Mouse (Mus musculus) embryonic facial prominence, embryonic 13.5 days (tissue): ENCODE measurements around the gene Gtf3a. TPM values are rescaled to one million over a fixed set of nuclear protein-coding genes. Genes with fewer than 3 reads are reported as not detected.

Experiments used
- ATAC-seq: fragments of 200-750 bp; cut with Nextera tagmentation; 2 replicates; pipeline ENCODE4 v1.8.0; 2017; ENCODE audit warnings: low read depth; ENCODE audit not compliant: insufficient number of reproducible peaks, insufficient read depth, low FRiP score, low TSS enrichment
- H3K27ac ChIP-seq: fragments of 300-500 bp; sonication (generic); 2 replicates; pipeline ENCODE4 v1.5.1; 2015; ENCODE audit warnings: moderate library complexity, mild to moderate bottlenecking, inconsistent platforms
- H3K27me3 ChIP-seq: fragments of 300-500 bp; sonication (generic); 2 replicates; pipeline ENCODE4 v1.6.1; 2015; ENCODE audit warnings: mild to moderate bottlenecking, inconsistent platforms
- H3K36me3 ChIP-seq: fragments of 300-500 bp; sonication (generic); 2 replicates; pipeline ENCODE4 v1.6.1; 2015; ENCODE audit warnings: mild to moderate bottlenecking, inconsistent platforms
- H3K4me1 ChIP-seq: fragments of 300-500 bp; sonication (generic); 2 replicates; pipeline ENCODE4 v1.6.1; 2015; ENCODE audit warnings: inconsistent platforms
- H3K4me2 ChIP-seq: fragments of 300-500 bp; sonication (generic); 2 replicates; pipeline ENCODE4 v1.6.1; 2015; ENCODE audit warnings: moderate library complexity, mild to moderate bottlenecking, inconsistent platforms
- H3K4me3 ChIP-seq: fragments of 300-500 bp; sonication (generic); 2 replicates; pipeline ENCODE4 v1.5.1; 2015; ENCODE audit warnings: mild to moderate bottlenecking, inconsistent platforms
- H3K9ac ChIP-seq: fragments of 300-500 bp; sonication (generic); 2 replicates; pipeline ENCODE4 v1.6.1; 2015; ENCODE audit warnings: mild to moderate bottlenecking, inconsistent platforms
- H3K9me3 ChIP-seq: fragments of 300-500 bp; sonication (generic); 2 replicates; pipeline ENCODE4 v1.6.1; 2016; ENCODE audit warnings: inconsistent platforms
- WGBS: fragments of 180-500 bp; shearing (Covaris S2); methylation state at CpG from one replicate; pipeline ENCODE4 v1.1.7; 2015; ENCODE audit warnings: mixed read lengths; 5-methylcytosine and 5-hydroxymethylcytosine counted together
- polyA plus RNA-seq: library from polyadenylated mRNA; unstranded; fragments of >200 nt; fragmentation: Nextera tagmentation; extraction: Ambion mirVana; gene quantifications from 2 replicates; pipeline ENCODE4 v1.2.1, GENCODE M21; 2015

Gtf3a gene
- polyA plus RNA-seq, 1 experiment from 2014 or later, result 114 TPM

- H3K9ac ChIP-seq, result no peak overlapping the region
- ATAC-seq, result no peak
- WGBS, result 84% methylated on average over 10 of the region's 10 CpGs
Measured at GRCm38 (mm10) chr5:146987588-146987987, 39.1 kb downstream of the Gtf3a start.

GRCm38 (mm10) chr5:146989051-146989450, 40.6 kb downstream of the Gtf3a start:
- no peak for ATAC-seq
- 71% methylated on average over 5 of the region's 5 CpGs for WGBS
- Histone ChIP-seq H3K9me3 (no peaks in the 10 kb centered on the region), H3K9ac (no peak overlapping the region), H3K27ac (no peak overlapping the region), H3K4me2 (no peak overlapping the region), H3K36me3 (no peaks in the 10 kb centered on the region), H3K27me3 (peaks cover 9% of the 10 kb centered on the region), H3K4me3 (no peak overlapping the region), H3K4me1 (no peaks in the 10 kb centered on the region)

More at GRCm38 (mm10) chr5:146987588-146987987, 39.1 kb downstream of the Gtf3a start:
- H3K4me3 ChIP-seq, result no peak overlapping the region
- no peak overlapping the region for H3K4me2 ChIP-seq
- H3K4me1 ChIP-seq, result no peaks in the 10 kb centered on the region
- H3K27ac ChIP-seq, result no peak overlapping the region
- H3K36me3 ChIP-seq, result no peaks in the 10 kb centered on the region
- H3K27me3 ChIP-seq, result peaks cover 16% of the 10 kb centered on the region
- H3K9me3 ChIP-seq, result no peaks in the 10 kb centered on the region

GRCm38 (mm10) chr5:146993509-146993908, 45.1 kb downstream of the Gtf3a start:
- Histone ChIP-seq H3K4me1 (no peaks in the 10 kb centered on the region), H3K27ac (no peak overlapping the region), H3K4me3 (no peak overlapping the region), H3K9me3 (no peaks in the 10 kb centered on the region), H3K27me3 (no peaks in the 10 kb centered on the region), H3K36me3 (no peaks in the 10 kb centered on the region), H3K4me2 (no peak overlapping the region), H3K9ac (no peak overlapping the region)
- WGBS, result 73% methylated on average over 8 of the region's 8 CpGs
- no peak for ATAC-seq

- ATAC-seq, result no peak
- Histone ChIP-seq H3K9me3 (no peaks in the 10 kb centered on the region), H3K4me2 (no peak overlapping the region), H3K27ac (no peak overlapping the region), H3K4me1 (no peaks in the 10 kb centered on the region), H3K36me3 (no peaks in the 10 kb centered on the region), H3K9ac (no peak overlapping the region), H3K4me3 (no peak overlapping the region), H3K27me3 (no peaks in the 10 kb centered on the region)
- 66% methylated on average over 6 of the region's 6 CpGs for WGBS
Measured at GRCm38 (mm10) chr5:146994973-146995372, 46.5 kb downstream of the Gtf3a start.

- Histone ChIP-seq H3K4me1 (no peaks in the 10 kb centered on the region), H3K4me3 (no peak overlapping the region), H3K36me3 (no peaks in the 10 kb centered on the region), H3K4me2 (no peak overlapping the region), H3K27me3 (no peaks in the 10 kb centered on the region), H3K9me3 (peaks cover 6% of the 10 kb centered on the region; the same call in 1 of the 2 replicates), H3K27ac (no peak overlapping the region), H3K9ac (no peak overlapping the region)
- no peak for ATAC-seq
- 84% methylated on average over 7 of the region's 7 CpGs for WGBS
Measured at GRCm38 (mm10) chr5:146996812-146997211, 48.4 kb downstream of the Gtf3a start.

GRCm38 (mm10) chr5:146998802-146999201, 50.3 kb downstream of the Gtf3a start:
- peaks cover 13% of the 10 kb centered on the region; the same call in 1 of the 2 replicates for H3K9me3 ChIP-seq
- no peaks in the 10 kb centered on the region for H3K36me3 ChIP-seq
- H3K4me1 ChIP-seq, result no peaks in the 10 kb centered on the region
- 93% methylated on average over 12 of the region's 12 CpGs for WGBS
- no peak overlapping the region for H3K27ac ChIP-seq
- no peak overlapping the region for H3K4me2 ChIP-seq
- no peaks in the 10 kb centered on the region for H3K27me3 ChIP-seq
- H3K4me3 ChIP-seq, result no peak overlapping the region
- no peak for ATAC-seq
- no peak overlapping the region for H3K9ac ChIP-seq

- no peaks in the 10 kb centered on the region for H3K36me3 ChIP-seq
- no peak overlapping the region for H3K4me3 ChIP-seq
- WGBS, result 81% methylated on average over 4 of the region's 4 CpGs
- H3K27me3 ChIP-seq, result no peaks in the 10 kb centered on the region
- no peak overlapping the region for H3K4me2 ChIP-seq
- no peaks in the 10 kb centered on the region for H3K4me1 ChIP-seq
- no peak overlapping the region for H3K27ac ChIP-seq
- H3K9ac ChIP-seq, result no peak overlapping the region
- no peak for ATAC-seq
- peaks cover 13% of the 10 kb centered on the region; the same call in 1 of the 2 replicates for H3K9me3 ChIP-seq
Measured at GRCm38 (mm10) chr5:147001312-147001711, 52.9 kb downstream of the Gtf3a start.

GRCm38 (mm10) chr5:147003303-147003702, 54.8 kb downstream of the Gtf3a start:
- Histone ChIP-seq H3K9ac (no peak overlapping the region), H3K4me2 (no peak overlapping the region), H3K36me3 (no peaks in the 10 kb centered on the region), H3K27ac (no peak overlapping the region), H3K4me1 (no peaks in the 10 kb centered on the region), H3K4me3 (no peak overlapping the region), H3K27me3 (no peaks in the 10 kb centered on the region), H3K9me3 (peaks cover 13% of the 10 kb centered on the region; the same call in 1 of the 2 replicates)
- no peak for ATAC-seq
- whole genome bisulfite sequencing, result 61% methylated on average over 1 of the region's 1 CpGs

Other genes with a start within 250 kb of the Gtf3a start
- 13.0 and 15.9 TPM in 2 replicates for gene Usp12, start 153.7 kb upstream of the Gtf3a start, polyA plus RNA-seq
- 568 and 633 TPM in 2 replicates for gene Rpl21, start 115.8 kb upstream of the Gtf3a start, polyA plus RNA-seq
- 12.4 and 14.6 TPM in 2 replicates for gene Rasl11a, start 103.6 kb upstream of the Gtf3a start, polyA plus RNA-seq
- 28.5 and 31.4 TPM in 2 replicates for gene Mtif3, start 15.1 kb downstream of the Gtf3a start, polyA plus RNA-seq
- gene Lnx2, start 127.9 kb downstream of the Gtf3a start, polyA plus RNA-seq, result 13.7 and 13.8 TPM in 2 replicates
- 116 and 127 TPM in 2 replicates for gene Polr1d, start 128.4 kb downstream of the Gtf3a start, polyA plus RNA-seq
- gene Gsx1, start 240.0 kb downstream of the Gtf3a start, polyA plus RNA-seq, result not detected in 2 replicates